Mouse (Mus musculus): ENCODE measurements around the gene Gm14597.
"Not testable (repeated sequence)": the region's sequence is repeated elsewhere in the genome, so short reads cannot be mapped to it uniquely, and the experiment has no call there.

Gm14597 gene

GRCm38 (mm10) chrX:53608879-53609278, at the start of gene Gm14597:
TSS of gene Gm14597 (minus strand) at chrX:53608979.
- in situ Hi-C loops (cut with MboI) = not testable (repeated sequence)

- in situ Hi-C loops (cut with MboI) = not testable (repeated sequence)
Observed at GRCm38 (mm10) chrX:53652917-53653316, 44.1 kb upstream of the Gm14597 start.

DNA sequence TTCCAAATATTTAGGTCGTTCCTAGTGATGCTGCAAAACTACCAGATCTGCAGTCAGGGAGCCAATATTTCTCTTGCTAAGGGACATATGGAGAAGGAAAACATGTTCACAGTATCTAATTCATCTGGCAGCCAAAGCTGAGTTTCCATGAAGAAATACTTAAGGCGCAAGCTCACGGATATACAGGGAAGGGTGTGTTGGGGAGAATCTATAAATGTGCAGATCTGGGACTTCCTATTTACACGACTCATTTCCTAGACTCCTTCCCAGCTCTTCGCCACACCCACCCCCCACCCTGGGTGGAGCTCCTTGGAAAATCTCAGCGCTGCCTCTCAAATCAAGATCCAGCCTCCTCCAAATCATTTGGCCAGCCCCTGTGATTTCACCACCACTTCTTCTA, 37.1 kb upstream of the Gm14597 start:
- in situ Hi-C loops (cut with MboI) = no loop called here

GRCm38 (mm10) chrX:53642980-53643961, 34.5 kb upstream of the Gm14597 start, which contains the start of gene Rtl8a:
TSS of gene Rtl8a (minus strand) at chrX:53643682.
- in situ Hi-C loops (cut with MboI) = not testable (repeated sequence)

DNA sequence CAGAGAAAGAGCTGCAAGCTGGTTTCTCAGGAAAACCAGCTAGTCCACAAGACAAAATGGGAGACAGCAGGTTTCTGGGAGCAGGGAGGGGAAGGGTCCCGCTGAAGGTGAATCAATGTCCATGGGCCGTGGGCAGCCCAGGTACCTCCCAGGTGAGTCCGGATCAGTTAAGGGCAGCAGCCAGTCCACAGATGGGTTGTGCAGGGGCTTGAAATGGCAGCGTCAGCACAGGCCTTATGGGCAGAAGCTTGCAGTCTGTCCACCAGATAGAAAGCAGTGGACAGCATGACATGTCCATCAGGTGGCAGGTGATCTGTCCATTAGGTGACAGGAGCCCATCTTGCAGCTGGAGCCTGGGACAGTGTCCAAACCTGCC, 33.8 kb upstream of the Gm14597 start:
- in situ Hi-C loops (cut with MboI) = not testable (repeated sequence)

DNA sequence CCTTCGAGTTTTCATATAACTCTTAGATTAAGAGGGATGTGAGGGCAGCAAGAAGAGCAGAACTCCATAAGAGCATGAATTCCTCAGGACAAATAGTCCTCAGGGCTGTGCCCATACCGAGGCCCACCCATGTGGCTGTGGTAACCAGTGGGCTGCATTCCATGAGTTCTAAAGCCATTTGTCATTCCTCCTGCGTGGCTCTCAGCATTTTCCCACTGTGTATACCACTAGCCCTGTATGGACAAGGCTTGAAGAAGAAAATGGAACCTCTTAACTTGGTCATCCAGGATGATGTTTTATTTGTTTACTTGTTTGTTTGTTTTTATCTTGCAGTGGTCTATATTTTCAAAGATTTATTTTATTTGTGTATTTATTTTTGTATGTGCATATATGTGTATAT, 29.3 kb upstream of the Gm14597 start:
- in situ Hi-C loops (cut with MboI) = not testable (repeated sequence)

DNA sequence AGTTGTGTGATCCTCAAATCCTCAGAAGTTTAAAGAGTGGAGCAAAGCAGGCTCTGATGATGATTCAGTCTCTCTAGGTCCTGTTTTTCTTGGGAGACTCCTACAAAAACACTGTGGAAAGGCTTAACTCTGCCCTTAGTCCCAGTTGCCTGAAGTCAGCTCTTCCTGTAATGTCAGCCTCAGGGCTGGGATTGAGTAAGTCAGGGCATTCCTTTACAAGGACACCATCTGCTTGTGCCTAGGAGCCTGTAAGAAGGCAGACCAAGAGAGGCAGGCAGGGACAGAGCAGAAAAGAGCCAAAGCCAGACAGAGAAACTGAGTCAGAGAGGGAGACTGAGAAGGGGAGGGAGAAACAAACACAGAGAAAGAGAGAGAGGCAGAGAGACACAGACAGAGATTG, 2.6 kb upstream of the Gm14597 start:
- in situ Hi-C loops (cut with MboI) = not testable (repeated sequence)

- in situ Hi-C loops (cut with MboI) = no loop called here
Observed at GRCm38 (mm10) chrX:53610571-53610970, 1.8 kb upstream of the Gm14597 start.

- in situ Hi-C loops (cut with MboI) = no loop called here
Observed at GRCm38 (mm10) chrX:53608122-53608813, 511 bp downstream of the Gm14597 start.

- in situ Hi-C loops (cut with MboI) = no loop called here
Observed at GRCm38 (mm10) chrX:53607242-53608121, 1.3 kb downstream of the Gm14597 start, which contains the start of gene Rtl8c. TSS of gene Rtl8c (plus strand) at chrX:53608032.

- in situ Hi-C loops (cut with MboI) = not testable (repeated sequence)
Observed at GRCm38 (mm10) chrX:53606176-53606575, 2.6 kb downstream of the Gm14597 start.

GRCm38 (mm10) chrX:53599993-53600392, 8.8 kb downstream of the Gm14597 start:
- in situ Hi-C loops (cut with MboI) = not testable (repeated sequence)

DNA sequence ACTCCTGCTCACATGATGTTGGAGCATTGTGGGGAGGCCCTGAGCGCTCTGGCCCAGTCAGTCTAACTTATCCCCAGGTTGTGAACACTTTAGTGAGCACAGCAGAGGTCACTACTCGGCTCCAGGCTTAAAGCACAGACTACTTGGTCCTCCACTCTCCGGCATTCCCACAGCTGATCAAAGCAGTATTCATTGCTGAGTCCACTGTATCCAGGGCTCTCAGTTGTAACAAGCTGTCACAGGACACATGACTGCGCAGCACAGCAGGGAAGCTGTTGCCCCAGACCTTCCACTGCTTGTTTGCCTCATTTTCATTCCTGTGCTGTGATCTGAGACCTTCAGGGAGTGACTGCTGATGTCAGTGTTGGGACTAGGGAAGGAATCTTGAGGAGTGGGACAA, 25.4 kb downstream of the Gm14597 start:
- in situ Hi-C loops (cut with MboI) = not testable (repeated sequence)

DNA sequence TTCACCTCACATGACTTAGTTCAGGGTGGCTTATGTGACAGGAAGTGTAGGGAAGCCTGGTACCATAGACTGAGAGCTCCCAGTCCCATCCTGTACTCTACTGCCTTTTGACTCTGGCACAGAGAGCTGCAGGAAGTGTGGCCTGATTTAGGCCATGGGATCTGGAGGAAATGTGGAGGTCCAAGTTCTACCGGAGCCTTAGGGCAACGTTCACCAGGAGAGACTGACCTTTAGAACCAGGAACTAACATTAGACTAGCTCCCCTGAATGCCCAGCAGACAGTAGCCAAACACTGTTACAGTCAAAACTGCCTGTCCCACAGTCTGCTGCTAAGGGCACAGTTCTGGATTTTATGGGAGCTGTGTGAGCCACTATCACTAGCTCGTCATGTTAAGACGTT, 27.4 kb downstream of the Gm14597 start:
- in situ Hi-C loops (cut with MboI) = not testable (repeated sequence)

DNA sequence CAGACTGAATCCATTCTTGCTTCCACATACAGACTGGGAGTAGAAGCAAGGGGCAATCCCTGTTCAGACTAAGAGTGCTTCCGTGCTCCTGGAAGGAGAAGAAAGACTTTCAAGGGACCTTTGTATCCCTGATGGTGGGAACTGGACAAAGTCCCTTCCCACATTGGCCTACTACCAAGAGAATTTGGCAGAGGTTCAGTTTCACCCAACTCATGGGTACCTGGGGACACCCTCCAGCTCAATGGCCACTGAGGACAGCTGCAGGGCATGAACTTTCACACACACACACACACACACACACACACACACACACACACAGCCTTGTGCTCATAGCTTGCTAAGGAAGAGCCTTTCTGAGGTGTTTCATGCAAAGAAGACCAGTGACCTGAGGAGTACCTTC, 29.5 kb downstream of the Gm14597 start:
- in situ Hi-C loops (cut with MboI) = no loop called here

Data from mature B cell (primary cell).